Mouse (Mus musculus): Measurements from ENCODE around the gene Ttc16.

DNA sequence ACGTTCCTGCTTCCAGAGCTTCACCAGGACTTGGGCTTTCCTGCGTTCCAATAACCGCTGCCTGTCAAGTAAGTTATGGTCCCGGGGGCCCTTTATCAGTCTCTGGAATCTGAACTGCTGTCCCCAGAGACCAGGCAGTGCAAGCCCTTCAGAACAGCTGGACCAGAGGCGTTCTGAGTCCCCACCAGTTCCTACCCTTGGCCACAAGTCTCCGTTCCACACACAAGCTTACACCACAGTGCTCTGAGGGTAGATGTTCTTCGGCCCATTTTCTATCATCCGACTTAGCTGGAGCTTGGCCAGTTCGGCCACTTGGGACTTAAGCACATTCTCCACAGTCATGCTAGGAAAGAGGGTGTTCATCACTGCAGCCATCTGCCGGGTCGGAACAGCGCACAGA, 8.2 kb downstream of the Ttc16 start:
- TF ChIP-seq POLR2A (IDR thresholded peaks at IDR 0.05; ENCODE audit: low read depth, low read length) (no peak), CTCF (IDR thresholded peaks at IDR 0.05; ENCODE audit: extremely low read depth, insufficient read depth, insufficient read length, insufficient replicate concordance) (no peak)

Data from spleen, adult 2 months (tissue).